Mouse (Mus musculus) liver, embryonic 12.5 days (tissue): ENCODE results near the gene Tgm6. TPM values are rescaled to one million over a fixed set of nuclear protein-coding genes. Genes with fewer than 3 reads are reported as not detected.

ENCODE experiments used
- ATAC-seq: fragments of 200-750 bp; cut with Nextera tagmentation; 2 replicates; pipeline ENCODE4 v1.8.0; 2017; ENCODE audit warnings: moderate number of reproducible peaks, mild to moderate bottlenecking, moderate library complexity
- H3K27ac ChIP-seq: fragments of 300-500 bp; sonication (generic); 2 replicates; pipeline ENCODE4 v1.5.1; 2016; ENCODE audit warnings: mild to moderate bottlenecking
- H3K27me3 ChIP-seq: fragments of 300-500 bp; sonication (generic); replicated peaks from 2 replicates; pipeline ENCODE4 v1.6.1; 2016; ENCODE audit warnings: mild to moderate bottlenecking, moderate library complexity
- H3K36me3 ChIP-seq: fragments of 300-500 bp; sonication (generic); 2 replicates; pipeline ENCODE4 v1.6.1; 2016; ENCODE audit warnings: mild to moderate bottlenecking, moderate library complexity
- H3K4me1 ChIP-seq: fragments of 300-500 bp; sonication (generic); 2 replicates; pipeline ENCODE4 v1.6.1; 2016
- H3K4me2 ChIP-seq: fragments of 300-500 bp; sonication (generic); 2 replicates; pipeline ENCODE4 v1.6.1; 2016; ENCODE audit warnings: mild to moderate bottlenecking, moderate library complexity
- H3K4me3 ChIP-seq: fragments of 300-500 bp; sonication (generic); 2 replicates; pipeline ENCODE4 v1.5.1; 2016; ENCODE audit warnings: mild to moderate bottlenecking, moderate library complexity
- H3K9ac ChIP-seq: fragments of 300-500 bp; sonication (generic); 2 replicates; pipeline ENCODE4 v1.6.1; 2016; ENCODE audit warnings: mild to moderate bottlenecking, moderate library complexity
- H3K9me3 ChIP-seq: fragments of 300-500 bp; sonication (generic); replicated peaks from 2 replicates; pipeline ENCODE4 v1.6.1; 2016; ENCODE audit warnings: mild to moderate bottlenecking, moderate library complexity
- WGBS: fragments of 180-500 bp; shearing (Covaris S2); methylation state at CpG from one replicate; pipeline ENCODE4 v1.1.7; 2016; ENCODE audit not compliant: insufficient replicate concordance; 5-methylcytosine and 5-hydroxymethylcytosine counted together
- polyA plus RNA-seq: library from polyadenylated mRNA; unstranded; fragments of >200 nt; fragmentation: Nextera tagmentation; extraction: Ambion mirVana; gene quantifications from 2 replicates; pipeline ENCODE4 v1.2.1, GENCODE M21; 2016

The Tgm6 gene
- polyA plus RNA-seq, 1 experiment from 2014 or later, result not detected

DNA sequence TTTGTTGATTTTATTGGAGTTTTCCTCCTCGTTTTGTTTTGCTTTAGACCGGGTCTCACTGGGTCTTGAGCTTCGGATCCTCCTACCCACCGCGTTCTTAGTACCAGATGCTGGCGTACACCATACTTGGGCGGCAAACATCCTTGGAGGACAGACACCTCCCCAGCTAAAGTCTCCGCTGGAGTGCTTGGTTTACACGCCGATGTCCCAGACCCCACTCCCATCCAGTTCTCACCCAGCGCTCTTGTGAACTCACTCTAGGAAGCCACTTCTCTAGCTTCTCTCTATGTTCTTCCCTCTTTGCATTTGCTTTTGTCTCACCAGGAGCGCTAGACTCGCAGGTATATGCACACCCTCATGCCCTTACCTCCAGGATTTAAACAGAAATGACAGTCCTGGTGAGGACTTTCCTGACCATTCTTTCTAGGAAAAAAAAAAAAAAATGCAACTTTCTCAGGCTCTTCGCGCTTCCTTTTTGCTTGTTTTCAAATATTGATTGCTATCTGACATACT, 67.3 kb downstream of the Tgm6 start:
- Histone ChIP-seq H3K9me3 (no peaks in the 10 kb centered on the region), H3K4me3 (peak overlapping the region; percentile 100), H3K9ac (peak overlapping the region; percentile 99), H3K36me3 (peaks cover 28% of the 10 kb centered on the region), H3K4me1 (peaks cover 33% of the 10 kb centered on the region), H3K27me3 (0 out of 2 replicates have a peak, but pooled peaks cover 5% of the 10 kb centered on the region), H3K27ac (peak overlapping the region; percentile 88), H3K4me2 (peak overlapping the region; percentile 87)
- 3% methylated on average over 15 of the region's 15 CpGs for WGBS
- peak; percentile 78 for ATAC-seq

DNA sequence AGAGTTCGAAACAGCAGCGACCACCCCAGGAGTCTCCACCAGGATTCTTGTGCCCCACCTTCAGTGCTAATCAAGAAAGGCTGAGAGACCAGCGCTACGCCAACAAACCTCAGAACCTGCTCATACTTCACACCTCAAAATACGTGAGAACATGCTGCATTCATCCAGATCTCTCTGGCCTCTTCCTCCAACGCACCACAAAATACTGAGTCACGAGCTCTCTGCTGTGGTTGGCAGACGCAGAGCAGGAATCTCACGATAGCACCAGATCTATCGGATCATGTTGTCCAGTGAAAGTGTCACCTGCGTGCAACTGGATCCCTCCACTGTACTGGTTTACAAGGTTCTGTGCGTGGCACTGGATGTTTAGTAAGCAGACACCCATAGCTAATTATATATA, 76.2 kb downstream of the Tgm6 start:
- Histone ChIP-seq H3K36me3 (no peaks in the 10 kb centered on the region), H3K4me3 (no peak overlapping the region), H3K27me3 (0 out of 2 replicates have a peak, but pooled peaks cover 5% of the 10 kb centered on the region), H3K4me2 (no peak overlapping the region), H3K27ac (no peak overlapping the region), H3K9me3 (no peaks in the 10 kb centered on the region), H3K9ac (no peak overlapping the region), H3K4me1 (no peaks in the 10 kb centered on the region)
- ATAC-seq, result no peak
- WGBS, result 67% methylated on average over 12 of the region's 12 CpGs

DNA sequence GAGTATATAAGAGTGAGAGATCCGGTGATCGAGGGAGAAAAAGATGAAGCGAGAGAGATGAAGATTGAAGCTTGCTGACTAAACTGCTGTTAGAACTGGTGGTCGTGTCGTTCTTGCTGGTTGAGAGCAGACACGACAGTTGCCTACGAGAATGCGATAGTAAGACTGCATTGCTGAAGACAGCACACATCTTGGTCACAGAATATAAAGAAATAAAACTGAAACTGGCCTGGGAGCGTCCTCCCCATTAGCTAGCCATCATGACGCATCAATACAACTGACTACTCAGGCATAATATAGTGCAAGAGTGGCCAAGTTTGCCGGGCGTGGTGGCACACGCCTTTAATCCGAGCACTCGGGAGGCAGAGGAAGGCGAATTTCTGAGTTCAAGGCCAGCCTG, 82.7 kb downstream of the Tgm6 start, which contains the start of gene Tmc2:
Gene Tmc2, plus strand, starts transcription at position 301 of the 400 bp plus-strand sequence.
- no peaks in the 10 kb centered on the region for H3K9me3 ChIP-seq
- no peak within 1 kb of the TSS for H3K4me2 ChIP-seq
- H3K36me3 ChIP-seq, result no peaks in the 10 kb centered on the region
- no peak within 1 kb of the TSS for H3K4me3 ChIP-seq
- ATAC-seq, result no peak
- no peak within 1 kb of the TSS for H3K9ac ChIP-seq
- H3K27me3 ChIP-seq, result no peaks in the 10 kb centered on the region
- H3K4me1 ChIP-seq, result no peaks in the 10 kb centered on the region
- no peak within 1 kb of the TSS for H3K27ac ChIP-seq
- WGBS, result 89% methylated on average over 16 of the region's 16 CpGs

DNA sequence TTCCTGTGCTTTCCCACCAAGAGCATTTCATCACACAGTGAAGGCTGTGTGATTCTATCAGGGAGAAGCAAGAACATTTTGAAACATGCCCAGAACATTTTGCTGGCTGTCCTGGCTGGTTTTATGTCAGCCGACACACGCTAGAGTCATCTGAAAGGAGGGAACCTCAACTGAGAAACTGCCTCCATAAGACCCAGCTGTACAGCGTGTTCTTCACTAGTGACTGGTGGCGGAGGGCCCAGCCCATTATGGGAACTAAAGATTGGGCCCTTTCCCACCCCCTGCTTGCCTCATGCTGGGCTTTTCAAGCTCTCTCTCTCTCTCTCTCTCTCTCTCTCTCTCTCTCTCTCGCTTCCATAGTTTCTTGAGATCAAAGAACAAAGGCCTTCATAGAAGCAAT, 88.7 kb downstream of the Tgm6 start:
- Histone ChIP-seq H3K4me1 (no peaks in the 10 kb centered on the region), H3K4me2 (no peak overlapping the region), H3K9me3 (no peaks in the 10 kb centered on the region), H3K36me3 (no peaks in the 10 kb centered on the region), H3K27me3 (0 out of 2 replicates have a peak, but pooled peaks cover 6% of the 10 kb centered on the region), H3K9ac (no peak overlapping the region), H3K4me3 (no peak overlapping the region), H3K27ac (no peak overlapping the region)
- 70% methylated on average over 5 of the region's 5 CpGs for WGBS
- no peak for ATAC-seq

Other genes starting within 250 kb of the Tgm6 start
- not detected in 2 replicates for gene Tgm3, start 100.1 kb upstream of the Tgm6 start, polyA plus RNA-seq
- gene Snrpb, start 67.0 kb downstream of the Tgm6 start, polyA plus RNA-seq, result 436 and 453 TPM in 2 replicates
- 0.04 TPM in 1 of 2 replicates, not detected in the other for gene Tmc2, start 82.8 kb downstream of the Tgm6 start, polyA plus RNA-seq
- gene Nop56, start 162.0 kb downstream of the Tgm6 start, polyA plus RNA-seq, result 377 and 389 TPM in 2 replicates
- gene Idh3b, start 172.1 kb downstream of the Tgm6 start, polyA plus RNA-seq, result 123 and 127 TPM in 2 replicates
- 0.41 and 0.61 TPM in 2 replicates for gene Ebf4, start 182.8 kb downstream of the Tgm6 start, polyA plus RNA-seq